Mouse (Mus musculus): ENCODE data around the gene Gmpr2.

The Gmpr2 gene

GRCm38 (mm10) chr14:55681160-55682117, 9.7 kb downstream of the Gmpr2 start, which contains the start of gene Tinf2:
Gene Tinf2, minus strand, starts transcription at chr14:55681820.
- peak; percentile 81 to 90 for DNase-seq (ENCODE audit: low spot score in 2 of 2)

GRCm38 (mm10) chr14:55682118-55682493, 10.4 kb downstream of the Gmpr2 start:
- no peak for DNase-seq (ENCODE audit: low spot score in 2 of 2)

- DNase-seq (ENCODE audit: low spot score in 2 of 2): no peak
Measured at GRCm38 (mm10) chr14:55689433-55689832, 17.7 kb downstream of the Gmpr2 start.

GRCm38 (mm10) chr14:55697226-55697625, 25.5 kb downstream of the Gmpr2 start:
- DNase-seq (ENCODE audit: low spot score in 2 of 2): no peak

GRCm38 (mm10) chr14:55701131-55701530, 29.4 kb downstream of the Gmpr2 start:
- no peak for DNase-seq (ENCODE audit: low spot score in 2 of 2)

- no peak for DNase-seq (ENCODE audit: low spot score in 2 of 2)
Measured at GRCm38 (mm10) chr14:55702761-55703160, 31.0 kb downstream of the Gmpr2 start.

- no peak for DNase-seq (ENCODE audit: low spot score in 2 of 2)
Measured at GRCm38 (mm10) chr14:55706051-55706600, 34.4 kb downstream of the Gmpr2 start.

GRCm38 (mm10) chr14:55707397-55707796, 35.7 kb downstream of the Gmpr2 start:
- DNase-seq (ENCODE audit: low spot score in 2 of 2): no peak

- DNase-seq (ENCODE audit: low spot score in 2 of 2): no peak
Measured at GRCm38 (mm10) chr14:55709509-55709908, 37.8 kb downstream of the Gmpr2 start.

- no peak for DNase-seq (ENCODE audit: low spot score in 2 of 2)
Measured at GRCm38 (mm10) chr14:55711786-55712185, 40.0 kb downstream of the Gmpr2 start.

GRCm38 (mm10) chr14:55713007-55713728, 41.4 kb downstream of the Gmpr2 start:
- no peak for DNase-seq (ENCODE audit: low spot score in 2 of 2)

GRCm38 (mm10) chr14:55713729-55714122, 42.0 kb downstream of the Gmpr2 start, which contains the start of gene Tgm1:
Gene Tgm1, minus strand, starts transcription at chr14:55713926.
- no peak for DNase-seq (ENCODE audit: low spot score in 2 of 2)

- DNase-seq (ENCODE audit: low spot score in 2 of 2): no peak
Measured at GRCm38 (mm10) chr14:55714893-55715292, 43.2 kb downstream of the Gmpr2 start.

GRCm38 (mm10) chr14:55716271-55716670, 44.5 kb downstream of the Gmpr2 start:
- no peak for DNase-seq (ENCODE audit: low spot score in 2 of 2)

GRCm38 (mm10) chr14:55716884-55717283, 45.1 kb downstream of the Gmpr2 start:
- DNase-seq (ENCODE audit: low spot score in 2 of 2): no peak

GRCm38 (mm10) chr14:55719737-55720136, 48.0 kb downstream of the Gmpr2 start:
- no peak for DNase-seq (ENCODE audit: low spot score in 2 of 2)

GRCm38 (mm10) chr14:55720666-55721065, 48.9 kb downstream of the Gmpr2 start:
- DNase-seq (ENCODE audit: low spot score in 2 of 2): no peak

- DNase-seq (ENCODE audit: low spot score in 2 of 2): no peak
Measured at GRCm38 (mm10) chr14:55721076-55721475, 49.3 kb downstream of the Gmpr2 start.

- peak; percentile 85 to 90 for DNase-seq (ENCODE audit: low spot score in 2 of 2)
Measured at GRCm38 (mm10) chr14:55721700-55722437, 50.1 kb downstream of the Gmpr2 start, which contains the start of gene Rabggta. Gene Rabggta, minus strand, starts transcription at chr14:55722263.

- no peak for DNase-seq (ENCODE audit: low spot score in 2 of 2)
Measured at GRCm38 (mm10) chr14:55722438-55722945, 50.8 kb downstream of the Gmpr2 start.

GRCm38 (mm10) chr14:55723433-55723832, 51.7 kb downstream of the Gmpr2 start:
- DNase-seq (ENCODE audit: low spot score in 2 of 2): no peak

Data from spleen, postnatal 14 days (tissue).